Mouse (Mus musculus): ENCODE data around the gene Ccno. TPM values are rescaled to one million over a fixed set of nuclear protein-coding genes. Genes with fewer than 3 reads are reported as not detected.

The Ccno gene
- polyA plus RNA-seq (2015; fragmentation: Nextera tagmentation; extraction: Ambion mirVana) = 0.36 and 0.74 TPM in 2 replicates

GRCm38 (mm10) chr13:112987532-112987943 is at the start of gene Ccno:
Gene Ccno (plus strand): TSS chr13:112987802.

DNA sequence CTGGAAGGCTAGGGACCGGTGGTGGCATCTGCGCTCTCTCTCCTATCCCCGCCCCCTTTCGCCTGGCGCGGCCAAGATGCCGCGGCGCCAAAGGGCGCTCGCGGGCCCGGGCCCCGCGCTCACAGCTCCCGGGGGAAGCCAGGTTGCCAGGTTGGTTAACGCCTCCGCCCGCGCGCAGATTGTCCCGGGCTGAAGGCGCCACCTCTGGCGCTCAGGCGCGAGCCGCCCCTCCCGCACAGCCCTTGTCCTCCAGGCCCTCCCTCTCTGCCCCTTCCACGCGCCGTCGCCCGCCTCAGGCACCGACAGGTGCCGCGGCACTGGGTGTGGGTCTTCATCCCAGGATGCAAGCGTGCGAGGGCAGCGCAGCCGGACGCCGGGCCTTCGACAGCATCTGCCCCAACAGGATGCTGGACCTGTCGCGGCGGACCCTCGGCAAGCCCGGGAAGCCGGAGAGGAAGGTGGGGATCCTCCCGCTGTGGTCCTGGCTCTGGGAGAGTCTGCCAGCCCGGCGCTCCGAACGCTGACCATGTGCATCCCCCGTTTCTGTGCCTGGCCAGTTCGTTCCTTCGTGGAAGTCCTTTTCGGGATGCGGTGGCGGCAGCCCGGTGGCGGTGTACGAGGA is 6.0 kb downstream of the Ccno start, which contains the start of gene Mcidas:
Gene Mcidas, plus strand, starts transcription at position 315 of the 622 bp plus-strand sequence.

GRCm38 (mm10) chr13:113034950-113035421 is 47.4 kb downstream of the Ccno start, which contains the start of gene Cdc20b:
Gene Cdc20b (plus strand): TSS chr13:113035111.

MicroRNAs encoded within 50 kb of the gene (microRNA counts, 519-probe panel; counts per million panel counts)
- microRNA mmu-miR-449a (40.5 counts per million), microRNA mmu-miR-449b (40.5 counts per million), microRNA mmu-miR-449c (40.5 counts per million)

Small RNA genes within 50 kb of the gene (microRNA-seq; reads per million reads assigned to microRNA genes)
- gene Mir449a (41.8 reads per million, percentile 34 among the genes with 10 or more reads in this experiment), gene Mir449b (not detected), gene Mir449c (not detected)

Other genes starting within 250 kb of the Ccno start
- gene Plpp1, start 187.0 kb upstream of the Ccno start, polyA plus RNA-seq (2015; fragmentation: Nextera tagmentation; extraction: Ambion mirVana) = 99.7 and 101 TPM in 2 replicates
- 33.9 and 36.3 TPM in 2 replicates for gene Mtrex, start 60.4 kb upstream of the Ccno start, polyA plus RNA-seq (2015; fragmentation: Nextera tagmentation; extraction: Ambion mirVana)
- gene Dhx29, start 60.3 kb upstream of the Ccno start, polyA plus RNA-seq (2015; fragmentation: Nextera tagmentation; extraction: Ambion mirVana) = 33.0 and 34.7 TPM in 2 replicates
- gene Mcidas, start 6.0 kb downstream of the Ccno start, polyA plus RNA-seq (2015; fragmentation: Nextera tagmentation; extraction: Ambion mirVana) = 0.14 and 0.19 TPM in 2 replicates
- not detected in 2 replicates for gene Cdc20b, start 47.3 kb downstream of the Ccno start, polyA plus RNA-seq (2015; fragmentation: Nextera tagmentation; extraction: Ambion mirVana)
- 52.8 and 61.3 TPM in 2 replicates for gene Gpx8, start 58.6 kb downstream of the Ccno start, polyA plus RNA-seq (2015; fragmentation: Nextera tagmentation; extraction: Ambion mirVana)
- gene Gzma, start 113.2 kb downstream of the Ccno start, polyA plus RNA-seq (2015; fragmentation: Nextera tagmentation; extraction: Ambion mirVana) = not detected in 2 replicates
- 0.98 and 1.5 TPM in 2 replicates for gene Esm1, start 221.9 kb downstream of the Ccno start, polyA plus RNA-seq (2015; fragmentation: Nextera tagmentation; extraction: Ambion mirVana)
- gene Gzmk, start 238.1 kb downstream of the Ccno start, polyA plus RNA-seq (2015; fragmentation: Nextera tagmentation; extraction: Ambion mirVana) = not detected in 2 replicates

Measured in neural tube, postnatal 0 days (tissue).